Mouse (Mus musculus) layer of hippocampus, postnatal 14 days (tissue): ENCODE data around the gene Cnnm2. TPM values are rescaled to one million over a fixed set of nuclear protein-coding genes. Genes with fewer than 3 reads are reported as not detected.

Experiments used
- DNase-seq, 2 experiments: peaks; one replicate each; pipeline ENCODE4 v3.0.0; 2021 to 2022; ENCODE audit warnings: low spot score in 2 of 2, mixed read lengths in 1 of 2
- total RNA-seq, 2 experiments: library from RNA; stranded (reverse); gene quantifications; 2 replicates each; pipeline ENCODE4 v1.2.3; 2021

The Cnnm2 gene
- total RNA-seq, 2 experiments from 2014 or later: 32.1 to 36.0 TPM

DNA sequence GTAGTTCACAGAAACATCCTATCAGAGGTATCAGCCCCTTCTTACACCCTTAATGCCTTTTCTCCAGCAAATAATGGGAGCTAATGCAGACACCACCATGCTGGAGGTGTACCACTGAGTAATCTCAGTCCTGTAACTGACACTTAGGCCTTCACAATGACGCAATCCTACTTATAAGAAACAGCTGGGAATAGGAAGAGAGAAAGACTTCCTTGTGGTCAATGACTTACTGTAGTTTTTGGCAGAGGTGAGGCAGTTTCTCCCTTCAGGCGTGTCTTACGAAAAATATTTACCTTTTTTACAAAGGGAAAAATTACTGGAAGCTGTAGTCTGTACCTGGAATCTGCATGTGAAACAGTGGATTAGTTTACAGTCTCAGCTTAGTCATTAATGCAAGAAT is 31.1 kb downstream of the Cnnm2 start:
- no peak for DNase-seq

DNA sequence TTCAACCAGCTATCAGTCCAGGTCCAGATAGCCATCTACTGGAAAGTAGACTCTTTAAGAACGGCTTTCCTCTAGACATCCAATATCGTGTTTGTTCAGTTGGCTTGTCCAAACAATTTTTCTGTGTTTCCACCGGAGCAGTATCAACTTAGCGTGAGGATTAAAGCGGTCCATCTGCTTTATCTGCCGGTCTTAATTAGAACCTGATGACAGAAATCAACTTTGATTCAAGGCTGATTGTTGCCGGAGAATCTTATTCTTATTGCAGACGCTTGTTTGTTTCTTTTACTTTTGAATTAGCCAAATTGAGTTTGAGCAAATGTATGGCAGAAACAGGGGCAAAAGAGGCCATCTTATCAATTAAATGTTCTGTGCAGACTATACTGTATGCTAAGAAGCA is 32.8 kb downstream of the Cnnm2 start:
- DNase-seq: no peak

DNA sequence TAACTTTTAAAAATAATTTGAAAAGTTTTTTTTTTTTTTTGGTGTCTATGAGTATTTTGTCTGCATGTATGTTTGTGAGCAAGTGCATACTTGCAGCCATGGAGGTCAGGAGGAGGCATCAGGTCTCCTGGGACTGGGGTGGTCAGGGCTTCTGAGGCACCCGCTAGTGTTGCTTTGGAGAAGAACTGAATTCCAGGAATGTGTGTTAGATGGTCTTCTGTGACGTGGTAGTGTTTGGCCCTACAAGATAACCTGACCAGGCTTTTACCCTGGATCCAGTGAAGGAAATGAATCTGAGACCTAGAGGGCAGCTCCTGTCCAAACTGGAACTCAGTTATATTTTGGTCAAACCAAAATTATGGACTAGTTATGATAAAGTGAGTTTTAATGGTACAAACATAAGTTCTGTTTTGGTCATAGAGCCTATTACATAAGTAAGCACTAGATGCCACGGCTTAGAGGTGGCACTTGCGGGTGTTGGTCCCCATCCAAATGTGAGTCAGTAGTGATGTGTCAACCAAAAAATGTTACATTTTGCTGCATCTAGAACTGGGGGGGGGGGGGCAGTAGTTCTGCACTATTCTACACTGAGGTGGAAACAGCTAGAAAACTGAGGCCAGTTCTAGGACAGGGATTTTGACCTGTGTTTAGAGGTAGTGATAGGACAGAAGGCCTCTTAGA is 38.6 kb downstream of the Cnnm2 start:
- DNase-seq: no peak

DNA sequence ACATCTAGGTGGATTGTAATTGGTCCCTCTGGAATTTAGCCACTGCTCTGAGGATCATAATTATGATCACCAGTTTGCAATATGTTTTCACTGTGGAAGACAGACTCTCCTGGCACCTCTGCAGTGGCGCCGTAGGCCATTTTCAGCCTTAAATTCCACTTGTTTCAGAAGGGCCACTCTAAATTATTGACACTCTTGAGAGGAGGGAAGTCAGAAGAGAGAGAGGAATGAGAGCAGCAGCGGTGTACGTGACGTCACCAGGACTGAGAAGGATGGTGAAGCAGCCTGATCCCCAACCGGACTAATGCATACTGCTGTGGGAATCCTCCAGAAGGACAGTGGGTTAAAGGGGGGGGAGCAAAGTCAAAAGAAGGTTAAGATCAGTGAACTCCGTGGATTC is 40.1 kb downstream of the Cnnm2 start:
- no peak for DNase-seq

DNA sequence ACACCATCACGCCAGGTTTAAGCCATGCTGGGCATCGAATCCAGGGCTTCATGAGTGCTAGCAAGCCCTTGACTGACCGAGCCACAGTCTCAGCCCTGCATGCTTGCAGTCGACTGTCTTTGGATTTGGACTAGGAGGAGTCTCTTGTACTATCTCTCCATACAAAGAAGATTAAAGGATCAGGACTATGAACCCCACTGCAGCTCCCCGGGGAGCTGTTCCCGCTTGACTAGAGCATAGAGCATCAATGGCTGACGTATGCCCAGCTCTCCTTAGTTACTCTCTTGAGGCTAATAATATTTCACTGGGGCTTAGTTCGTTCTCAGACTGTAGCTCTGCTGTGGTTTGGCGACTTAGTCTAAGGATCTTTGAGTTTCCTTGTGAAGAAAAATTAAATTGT is 40.9 kb downstream of the Cnnm2 start:
- no peak for DNase-seq

DNA sequence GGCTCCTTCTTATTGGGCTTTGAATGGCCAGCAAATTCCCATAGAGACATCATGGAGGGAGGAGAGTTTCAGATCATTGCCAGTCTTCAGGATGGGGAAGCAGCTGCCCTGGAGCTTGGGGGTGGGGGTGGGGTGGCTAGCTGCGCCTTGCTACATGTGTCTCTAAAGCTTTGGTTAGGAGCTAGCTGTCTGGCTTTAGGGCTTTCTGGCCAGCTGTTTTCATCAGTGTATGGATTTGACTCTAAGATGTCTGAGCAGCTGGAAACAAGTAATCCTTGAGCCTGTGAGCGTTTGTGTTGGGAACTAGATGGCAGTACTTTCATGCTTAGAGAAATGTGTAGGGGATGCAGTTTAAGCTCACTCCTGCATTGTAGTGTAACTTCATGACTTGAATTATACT is 42.3 kb downstream of the Cnnm2 start:
- DNase-seq: no peak

DNA sequence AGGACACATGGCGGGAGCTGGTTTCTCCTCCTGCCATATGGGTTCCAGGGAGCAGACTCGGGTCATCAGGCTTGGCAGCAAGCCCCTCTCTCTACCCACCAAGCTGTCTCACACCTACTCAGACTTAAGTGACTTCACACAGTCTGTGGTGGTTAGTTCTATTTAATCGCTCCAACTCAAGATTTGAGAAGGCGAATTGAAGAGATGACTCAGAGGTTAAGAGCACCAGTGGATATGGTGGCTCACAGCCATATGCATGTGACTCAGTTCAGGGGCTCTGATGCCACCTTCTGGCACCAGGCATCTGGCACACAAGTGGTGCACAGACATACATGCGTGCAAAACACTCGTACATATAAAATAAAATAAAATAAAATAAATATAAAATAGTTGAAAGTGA is 43.4 kb downstream of the Cnnm2 start:
- no peak for DNase-seq

DNA sequence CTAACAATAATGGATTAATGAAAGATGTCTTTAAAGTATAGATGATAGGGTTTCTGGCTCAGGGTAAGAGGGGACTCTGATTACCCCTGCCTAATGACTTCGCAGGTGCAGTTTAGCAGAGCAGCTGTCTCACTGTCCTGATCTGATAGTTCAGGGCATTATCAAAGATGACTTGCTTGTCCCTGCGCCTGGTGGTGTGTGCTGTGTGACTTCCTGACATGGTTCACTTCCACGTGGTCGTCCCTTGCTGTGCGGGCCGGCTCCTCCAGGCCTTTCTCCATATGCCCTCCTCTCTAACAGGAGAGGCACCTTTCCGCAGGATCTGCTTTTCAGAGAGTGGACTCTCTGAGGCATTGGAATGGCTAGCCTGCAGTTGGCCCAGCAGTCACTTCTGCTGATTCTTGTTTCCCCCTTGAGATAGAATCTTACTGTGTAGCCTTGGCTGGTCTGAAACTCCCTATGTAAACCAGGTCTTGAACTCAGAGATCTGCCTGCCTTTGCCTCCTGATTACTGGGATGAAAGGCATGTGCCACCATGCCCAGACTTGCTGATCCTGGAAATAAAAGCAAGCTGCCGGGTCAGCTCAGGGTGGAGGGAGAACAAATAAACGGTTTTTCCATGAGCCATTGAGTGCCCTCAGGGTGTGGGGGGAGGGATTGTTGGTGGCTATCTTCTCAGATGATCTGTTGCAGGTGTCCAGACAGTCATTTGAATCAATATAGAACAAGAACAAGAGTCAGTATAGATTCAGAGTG is 44.7 kb downstream of the Cnnm2 start:
- DNase-seq: no peak

DNA sequence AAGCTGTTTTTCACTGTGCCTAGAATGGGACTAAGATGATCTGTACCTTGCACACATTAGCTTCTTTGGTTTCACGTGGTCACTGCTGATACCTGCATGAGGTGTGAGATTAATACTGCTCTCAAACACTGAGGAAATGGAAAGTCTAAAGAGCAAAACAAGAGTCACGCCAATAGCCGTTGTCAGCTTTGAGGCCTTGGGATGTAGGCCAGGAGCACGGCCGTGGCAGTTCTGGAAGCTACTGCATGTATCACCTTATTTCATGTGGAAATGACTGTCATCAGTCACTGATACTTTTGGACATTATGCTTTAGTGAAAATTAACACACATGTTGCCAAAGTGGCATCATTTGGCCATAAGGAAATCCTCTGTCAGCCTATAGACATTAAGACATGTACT is 46.9 kb downstream of the Cnnm2 start:
- no peak for DNase-seq

DNA sequence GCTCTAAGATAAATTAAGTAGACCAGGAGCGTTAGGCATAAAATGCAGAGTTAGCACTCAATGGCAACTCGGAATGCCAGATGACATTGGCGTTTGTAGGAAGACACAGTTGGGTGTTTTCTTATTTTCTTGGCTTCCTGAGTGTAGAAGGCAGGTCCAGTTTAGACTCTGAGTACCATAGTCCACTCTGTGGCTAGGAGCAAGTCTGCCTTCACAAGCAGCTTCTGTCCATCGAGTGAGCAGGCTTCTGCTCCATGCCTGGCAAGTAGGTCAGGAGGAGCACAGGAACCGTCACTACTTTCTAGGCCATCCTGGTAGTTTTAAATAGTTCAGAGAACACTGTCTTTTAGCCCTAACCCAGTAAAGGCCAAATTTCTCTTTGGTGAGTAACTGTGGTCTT is 47.6 kb downstream of the Cnnm2 start:
- DNase-seq: no peak

DNA sequence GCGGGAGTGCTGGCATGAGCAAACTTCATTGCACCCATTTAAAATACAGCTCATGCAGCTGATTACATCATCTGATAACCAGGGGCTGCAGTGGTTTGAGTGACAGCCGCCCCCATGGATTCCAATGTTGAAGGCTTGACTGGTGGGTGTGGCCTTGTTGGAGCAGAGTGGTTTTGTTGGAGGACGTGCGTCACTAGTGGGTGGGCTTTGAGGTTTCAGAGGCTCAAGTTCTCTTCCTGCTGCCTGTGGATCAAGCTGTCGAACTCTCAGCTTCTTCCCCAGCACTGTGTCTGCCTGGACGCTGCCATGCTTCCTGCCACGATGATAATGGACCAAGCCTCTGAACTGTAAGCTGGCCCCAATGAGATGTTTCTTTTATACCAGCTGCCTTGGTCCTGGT is 57.9 kb downstream of the Cnnm2 start:
- DNase-seq: no peak

DNA sequence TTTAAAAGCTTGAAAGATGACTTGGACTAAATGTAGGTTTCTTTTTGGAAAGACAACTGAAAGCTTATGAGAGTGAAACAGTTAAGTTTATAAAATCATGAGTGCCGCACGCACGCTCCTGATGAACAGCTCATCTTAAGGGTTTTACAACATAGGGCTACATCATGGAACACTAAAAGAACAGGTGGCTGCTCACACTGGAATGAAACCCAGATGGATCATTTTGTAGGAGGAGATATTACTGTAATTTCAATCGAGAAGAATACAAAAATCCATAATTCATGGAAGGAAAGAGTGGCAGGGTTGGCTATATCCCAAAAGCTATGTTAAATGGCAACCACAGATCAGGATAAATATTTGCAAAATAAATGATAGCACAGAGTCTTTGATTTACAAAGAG is 61.1 kb downstream of the Cnnm2 start:
- DNase-seq: peak in 1 of 2 experiments; percentile 57

DNA sequence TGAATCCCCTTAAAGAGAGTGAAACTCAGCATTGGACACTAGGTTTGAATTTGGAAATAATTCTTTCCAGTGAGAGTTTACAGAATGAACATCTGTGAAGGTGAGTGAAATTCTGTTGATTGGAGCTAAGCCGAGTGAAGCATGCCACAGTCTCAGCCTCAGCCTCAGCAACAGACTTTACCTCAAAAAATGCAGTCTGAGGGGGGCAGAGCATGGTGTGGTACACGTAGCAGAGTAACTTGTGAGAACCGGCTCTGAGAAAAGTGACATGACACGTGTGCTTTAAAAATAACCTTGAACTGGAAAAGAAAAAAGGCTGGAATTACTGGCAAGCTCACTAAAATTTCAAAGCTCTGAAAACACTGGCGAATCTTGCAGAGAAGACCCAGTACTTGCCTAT is 62.4 kb downstream of the Cnnm2 start:
- DNase-seq: no peak

DNA sequence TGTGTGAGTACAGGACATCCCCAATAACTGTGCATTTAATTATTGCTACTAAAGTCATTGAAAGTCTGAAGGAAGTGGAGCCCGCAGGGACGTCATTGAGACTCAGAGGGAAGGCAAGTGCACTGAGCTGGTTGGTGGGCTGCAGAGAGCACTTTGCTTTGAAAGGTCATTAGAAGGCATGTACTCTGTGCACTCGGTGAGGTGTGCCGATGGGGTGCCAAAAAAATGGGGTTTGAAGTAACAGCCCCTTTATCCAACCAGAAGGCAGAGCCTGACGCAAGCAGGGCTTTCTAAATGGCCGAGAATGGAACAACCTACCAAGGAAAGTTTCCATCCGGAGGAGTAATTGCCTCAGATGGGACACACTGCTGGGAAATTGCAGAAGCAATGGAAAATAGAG is 63.5 kb downstream of the Cnnm2 start:
- no peak for DNase-seq

DNA sequence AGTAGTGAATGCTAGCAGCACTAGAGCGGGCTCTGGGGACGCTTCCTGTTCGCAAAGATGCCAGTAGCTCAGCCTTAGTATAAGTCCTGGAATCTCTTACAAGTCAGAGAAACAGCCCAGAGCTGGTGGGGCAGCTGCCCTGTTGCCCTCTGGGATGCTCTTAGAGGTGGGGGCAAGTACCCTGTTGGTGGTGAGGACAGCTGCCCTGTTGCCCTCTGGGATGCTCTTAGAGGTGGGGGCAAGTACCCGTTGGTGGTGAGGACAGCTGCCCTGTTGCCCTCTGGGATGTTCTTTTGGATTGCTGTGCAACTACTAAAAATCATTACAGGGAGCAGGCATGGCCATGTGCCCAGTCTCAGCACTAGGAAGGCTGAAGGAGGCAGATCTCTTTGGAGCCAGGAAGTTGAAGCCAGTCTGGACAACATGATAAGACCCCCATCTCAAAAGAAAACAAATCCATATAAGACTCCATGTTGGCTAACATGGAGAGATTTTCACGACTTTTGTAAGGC is 66.3 kb downstream of the Cnnm2 start:
- no peak for DNase-seq

DNA sequence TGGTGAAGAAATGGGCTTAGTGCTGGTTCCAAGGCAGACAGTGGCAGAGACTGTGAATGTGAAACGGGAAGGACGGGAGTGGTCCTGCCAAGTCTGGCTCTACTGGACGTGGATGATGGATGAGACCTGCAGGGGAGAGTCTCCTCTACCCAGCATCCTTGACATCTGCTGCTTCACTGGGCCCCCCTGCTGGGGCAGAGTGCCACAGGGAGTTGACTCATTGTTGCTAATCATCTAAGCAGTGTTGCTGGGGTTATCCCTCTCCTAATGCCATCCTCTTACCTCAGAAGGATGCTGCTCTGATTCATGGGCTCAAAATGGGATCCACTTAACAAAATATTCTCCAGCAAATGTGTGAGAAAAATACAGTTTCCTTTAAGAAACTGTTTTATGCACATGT is 67.6 kb downstream of the Cnnm2 start:
- no peak for DNase-seq

DNA sequence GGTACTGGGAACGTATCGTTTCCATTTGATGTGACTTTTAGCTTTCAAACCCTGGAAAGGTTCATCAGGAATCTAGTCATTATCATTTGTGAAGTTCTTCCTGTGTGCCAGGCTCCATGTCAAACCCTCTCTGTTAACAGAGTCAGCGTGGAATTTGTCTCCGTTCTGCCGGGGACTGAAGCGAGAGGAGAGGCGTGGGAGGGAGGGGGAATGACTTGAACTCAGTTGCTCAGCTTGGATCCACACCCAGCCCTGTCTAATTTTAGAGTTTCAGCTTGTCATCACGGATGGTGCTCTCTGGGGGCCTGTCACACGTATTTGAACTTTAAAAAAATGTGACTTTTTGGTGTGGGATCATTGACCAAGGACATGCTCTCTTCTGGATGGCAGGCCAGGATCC is 70.0 kb downstream of the Cnnm2 start:
- DNase-seq: peak in 1 of 2 experiments; percentile 42

DNA sequence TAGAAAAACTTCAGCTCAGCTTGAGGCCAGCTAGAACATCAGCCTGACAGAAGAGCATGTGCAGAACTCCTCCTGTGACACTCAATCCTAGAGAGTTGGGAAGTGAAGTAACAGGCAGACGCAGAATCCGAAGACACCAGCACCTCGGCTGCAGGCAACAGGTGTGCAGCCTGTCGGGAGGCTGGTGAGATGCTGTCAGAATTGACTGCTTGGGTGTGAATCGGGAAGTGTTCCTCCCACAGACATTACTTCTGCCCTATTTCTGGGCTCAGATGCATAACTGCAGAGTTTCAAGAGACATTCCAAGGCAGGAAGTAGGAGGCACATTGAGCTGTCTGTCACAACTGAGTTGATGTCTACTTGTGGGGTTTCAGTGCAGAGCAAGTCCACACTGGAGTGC is 72.9 kb downstream of the Cnnm2 start:
- no peak for DNase-seq

DNA sequence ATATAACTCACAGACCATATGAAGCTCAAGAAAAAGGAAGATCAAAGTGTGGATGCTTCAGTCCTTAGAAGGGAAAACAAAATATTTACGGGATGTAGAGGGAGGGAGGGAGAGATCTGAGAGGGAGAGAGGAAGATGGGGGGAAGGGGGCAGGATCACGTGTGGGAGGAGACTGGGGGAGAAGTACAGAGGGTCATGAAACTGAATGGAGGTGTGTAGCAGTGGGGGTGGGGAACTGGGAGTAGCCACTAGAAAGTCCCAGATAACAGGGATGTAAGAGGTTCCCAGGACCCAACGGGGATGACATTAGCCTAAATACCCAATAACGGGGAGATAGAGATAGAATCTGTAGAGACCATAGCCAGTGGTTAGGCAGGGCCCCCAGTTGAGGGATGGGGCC is 73.9 kb downstream of the Cnnm2 start:
- DNase-seq: no peak

DNA sequence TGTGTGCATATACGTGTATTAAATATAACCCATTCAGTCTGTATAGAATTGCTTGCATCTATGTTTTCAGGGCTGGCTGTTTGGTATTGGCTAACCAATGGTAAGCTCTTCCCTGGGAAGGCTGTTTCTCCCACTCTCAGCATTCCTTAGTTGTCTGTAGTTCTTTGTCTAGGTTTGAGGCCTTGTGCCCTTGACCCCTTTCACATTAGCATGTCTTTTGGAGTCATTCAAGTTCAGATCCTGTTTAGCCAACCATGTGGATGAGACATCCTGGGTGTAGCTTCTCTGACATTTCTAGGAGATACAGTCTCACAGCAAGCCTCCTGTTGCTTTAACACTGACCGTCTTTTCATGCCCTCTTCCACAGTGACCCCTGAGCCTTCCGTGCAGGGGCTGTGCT is 74.7 kb downstream of the Cnnm2 start:
- DNase-seq: no peak

DNA sequence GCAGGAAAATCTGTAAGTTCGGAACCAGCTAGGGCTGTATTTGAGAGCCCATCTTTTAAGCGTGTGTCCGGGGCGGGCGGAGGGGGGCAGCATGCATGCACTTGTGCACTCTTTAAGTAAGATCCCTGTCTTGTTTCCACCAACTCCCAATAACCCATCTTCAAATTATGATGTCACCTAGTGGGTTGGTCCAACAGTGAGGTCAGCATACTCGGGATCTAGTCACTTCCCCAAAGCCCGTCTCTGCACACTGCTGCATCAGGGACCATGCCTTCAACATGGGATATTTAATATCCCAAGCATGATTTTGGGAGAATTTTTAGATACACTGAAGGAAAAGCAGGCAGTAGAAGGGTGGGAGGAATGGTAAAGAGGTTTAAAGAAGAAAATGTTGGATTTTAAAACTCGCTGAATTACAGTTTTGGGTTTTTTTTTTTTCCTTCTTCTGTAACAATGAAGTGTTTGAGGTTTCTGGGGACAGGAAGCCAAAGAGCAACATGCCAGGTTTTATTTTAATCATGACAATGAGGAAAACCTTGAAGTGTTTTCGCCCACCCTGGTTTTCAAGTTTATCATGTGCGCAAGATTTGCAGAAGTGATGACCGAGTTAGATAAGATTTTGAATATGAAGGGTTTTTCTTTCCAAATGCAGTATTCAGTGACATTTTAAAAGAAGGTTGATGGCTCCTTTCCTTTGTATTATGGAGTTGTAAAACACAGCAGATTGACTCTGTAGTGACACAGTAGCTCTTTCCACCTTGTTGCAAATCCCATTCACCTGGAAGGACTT is 76.1 kb downstream of the Cnnm2 start:
- no peak for DNase-seq

DNA sequence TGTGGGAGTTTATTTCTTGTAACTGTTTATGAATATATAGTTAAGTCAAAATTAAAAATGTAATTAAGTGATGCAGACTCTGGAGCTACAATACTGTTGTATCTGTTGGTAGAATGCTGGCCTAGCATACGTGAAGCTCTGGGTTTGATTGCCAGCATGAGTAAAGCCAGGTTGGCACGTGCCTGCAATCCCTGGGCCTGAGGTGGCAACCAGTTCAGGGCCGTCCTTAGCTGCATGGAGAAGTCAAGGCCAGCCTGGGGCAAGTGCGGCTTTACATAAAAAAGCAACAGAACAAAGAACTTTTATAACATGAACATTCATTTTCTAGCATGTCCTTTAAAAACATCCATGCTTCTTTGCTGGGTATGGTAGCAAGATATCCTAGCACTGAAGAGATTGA is 79.6 kb downstream of the Cnnm2 start:
- no peak for DNase-seq
